Mouse (Mus musculus) left cerebral cortex, adult 18-20 months (tissue): ENCODE measurements around the gene Eef1akmt3. TPM values are rescaled to one million over a fixed set of nuclear protein-coding genes. Genes with fewer than 3 reads are reported as not detected.

Source experiments
- DNase-seq, 2 experiments: peaks; one replicate each; pipeline ENCODE4 v3.0.0; 2021 to 2022; ENCODE audit warnings: low spot score in 2 of 2, mixed read lengths in 1 of 2
- microRNA-seq, 2 experiments: library from miRNA; unstranded; fragments of <30 nt; microRNA quantifications; one replicate each; pipeline ENCODE4 v1.2.0; 2021
- total RNA-seq, 2 experiments: library from RNA; stranded (reverse); gene quantifications; 2 replicates each; pipeline ENCODE4 v1.2.3; 2021

The Eef1akmt3 gene
- total RNA-seq, 2 experiments from 2014 or later, result 0.16 to 0.19 TPM

DNA sequence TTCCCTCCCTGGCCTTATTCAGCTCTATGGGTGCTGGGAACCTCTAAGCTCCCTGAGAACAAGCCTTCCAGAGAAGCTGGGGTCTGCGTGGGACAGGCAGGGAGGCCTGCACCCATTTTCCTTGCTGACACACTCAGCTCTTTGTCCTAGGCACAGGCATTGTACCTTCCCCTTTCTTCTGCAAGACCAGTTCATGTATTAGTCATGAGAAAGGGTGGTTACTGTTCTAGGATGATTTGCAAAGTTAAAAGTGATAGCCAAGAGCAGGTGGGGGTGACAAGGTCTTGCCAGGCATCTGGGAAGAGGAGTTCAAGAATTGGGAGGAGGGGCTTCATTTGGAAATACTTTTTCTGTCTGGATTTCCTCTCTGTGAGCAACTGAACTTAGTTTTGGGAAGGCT is 39.3 kb downstream of the Eef1akmt3 start:
- no peak for DNase-seq

DNA sequence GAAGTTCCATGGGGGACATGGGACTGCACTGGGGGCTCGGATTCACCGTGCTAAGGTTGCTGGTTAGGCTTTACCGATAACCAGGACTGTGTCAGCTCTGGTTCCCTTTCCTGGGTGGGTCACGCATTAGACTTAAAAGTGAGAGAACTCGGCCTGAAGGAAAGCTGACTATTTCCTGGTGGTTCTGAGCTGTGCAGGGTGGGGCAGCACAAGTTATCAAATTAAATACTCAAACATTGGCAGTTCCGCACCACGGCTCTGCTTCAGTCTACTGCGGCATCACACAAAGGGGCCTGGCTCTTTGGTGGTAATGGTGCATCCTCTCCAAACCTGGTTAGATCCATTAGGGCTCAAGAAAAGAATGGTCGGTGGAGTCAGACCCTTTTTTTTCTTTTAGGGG is 40.0 kb downstream of the Eef1akmt3 start:
- DNase-seq, result no peak

DNA sequence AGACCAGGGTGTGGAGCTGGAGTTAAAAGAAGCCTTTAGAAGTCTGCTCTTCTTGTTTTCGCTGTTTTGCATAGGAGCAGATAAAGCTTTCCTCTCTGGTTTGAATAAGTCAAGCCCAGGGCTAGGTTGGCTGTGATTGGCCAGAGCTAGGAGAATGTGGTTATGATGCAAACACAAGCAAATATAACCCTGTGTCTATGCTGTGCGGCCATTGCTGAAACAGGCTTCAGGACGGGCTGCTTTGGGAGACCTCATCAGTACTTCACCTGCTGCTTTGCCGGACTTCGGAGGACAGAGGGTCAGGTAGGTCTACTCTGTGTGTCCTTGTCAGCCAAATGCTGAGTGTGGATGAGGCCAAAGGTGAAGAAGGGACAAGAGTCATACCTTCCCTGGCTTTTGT is 40.8 kb downstream of the Eef1akmt3 start, which contains the start of gene Avil:
Gene Avil (plus strand): TSS at position 181 of the 400 bp plus-strand sequence.
- no peak for DNase-seq

DNA sequence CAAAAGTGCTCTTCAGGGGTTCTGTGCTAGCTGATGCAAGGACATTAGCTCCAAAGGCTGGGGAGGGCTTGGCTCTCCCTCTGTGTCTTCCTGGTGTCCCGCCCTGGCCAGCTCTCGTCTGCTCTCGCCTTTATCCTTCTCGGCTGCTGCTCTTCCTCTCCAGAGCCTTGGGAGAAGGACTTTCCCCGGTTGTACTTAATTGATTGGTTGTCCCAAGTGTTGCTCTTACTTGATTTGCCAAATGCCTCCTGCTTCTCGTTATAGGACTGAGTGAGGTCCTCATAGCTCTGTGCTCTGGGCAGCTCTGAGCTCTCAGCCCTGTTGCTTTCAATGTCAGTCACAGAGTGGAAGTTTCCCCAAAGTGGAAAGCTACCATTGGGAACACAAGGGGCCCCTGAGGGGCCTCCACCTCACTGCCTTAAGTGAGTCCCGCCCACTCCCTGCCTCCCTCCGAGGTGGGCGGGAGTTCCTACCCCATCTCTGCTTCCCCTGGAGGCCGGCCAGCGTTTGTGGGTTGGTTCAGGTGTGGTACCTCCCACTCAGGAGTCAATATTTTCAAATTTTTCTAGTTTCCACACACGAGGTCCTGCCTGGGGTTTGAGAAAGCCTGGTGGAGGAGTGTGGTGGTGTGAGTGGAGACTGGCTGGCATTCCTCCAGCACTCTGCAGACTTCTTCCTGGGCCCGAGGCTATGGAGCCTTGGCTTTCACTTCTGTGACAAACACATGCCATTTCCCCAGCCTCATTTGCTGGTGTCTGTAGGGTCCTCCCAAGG is 43.8 kb downstream of the Eef1akmt3 start:
- DNase-seq, result peak in 1 of 2 experiments; percentile 27

DNA sequence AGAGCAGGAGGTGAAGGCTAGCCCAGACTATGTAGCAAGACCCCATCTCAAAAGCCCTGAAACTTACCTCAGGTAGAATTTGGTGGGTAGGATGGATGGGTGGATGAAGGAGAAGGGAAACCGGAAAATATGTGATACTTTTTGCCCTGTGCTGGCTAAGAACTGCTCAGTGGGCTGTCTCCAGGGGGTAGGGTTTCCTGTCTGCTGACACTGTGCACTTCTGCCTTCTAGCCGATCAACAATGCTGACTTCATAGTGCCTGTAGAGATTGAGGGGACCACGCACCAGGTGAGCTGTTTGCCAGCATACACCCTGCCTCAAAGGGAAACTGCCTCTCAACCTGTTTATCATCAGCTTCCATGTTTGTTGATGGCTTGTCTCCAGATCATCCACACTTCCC is 47.7 kb downstream of the Eef1akmt3 start:
- DNase-seq, result no peak

DNA sequence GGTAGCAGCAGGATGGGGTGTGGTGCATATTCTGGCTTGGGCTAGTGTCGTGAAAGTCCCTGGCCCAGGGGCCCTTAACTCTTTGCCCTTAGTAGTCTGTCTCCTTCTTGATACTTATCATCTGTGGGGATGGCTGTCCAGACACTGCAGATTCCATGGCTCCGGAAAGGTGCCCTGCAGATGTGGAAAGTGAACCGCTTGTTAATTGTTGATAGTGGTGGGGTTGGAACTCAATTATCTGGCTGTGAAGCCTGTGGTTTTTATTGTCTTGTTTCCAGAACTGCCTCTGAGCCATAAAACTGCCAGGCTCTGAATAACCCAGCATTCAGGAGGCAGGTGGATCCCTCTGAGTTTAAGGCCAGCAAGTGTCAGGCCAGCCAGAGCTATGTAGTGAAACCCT is 49.6 kb downstream of the Eef1akmt3 start:
- DNase-seq, result no peak

DNA sequence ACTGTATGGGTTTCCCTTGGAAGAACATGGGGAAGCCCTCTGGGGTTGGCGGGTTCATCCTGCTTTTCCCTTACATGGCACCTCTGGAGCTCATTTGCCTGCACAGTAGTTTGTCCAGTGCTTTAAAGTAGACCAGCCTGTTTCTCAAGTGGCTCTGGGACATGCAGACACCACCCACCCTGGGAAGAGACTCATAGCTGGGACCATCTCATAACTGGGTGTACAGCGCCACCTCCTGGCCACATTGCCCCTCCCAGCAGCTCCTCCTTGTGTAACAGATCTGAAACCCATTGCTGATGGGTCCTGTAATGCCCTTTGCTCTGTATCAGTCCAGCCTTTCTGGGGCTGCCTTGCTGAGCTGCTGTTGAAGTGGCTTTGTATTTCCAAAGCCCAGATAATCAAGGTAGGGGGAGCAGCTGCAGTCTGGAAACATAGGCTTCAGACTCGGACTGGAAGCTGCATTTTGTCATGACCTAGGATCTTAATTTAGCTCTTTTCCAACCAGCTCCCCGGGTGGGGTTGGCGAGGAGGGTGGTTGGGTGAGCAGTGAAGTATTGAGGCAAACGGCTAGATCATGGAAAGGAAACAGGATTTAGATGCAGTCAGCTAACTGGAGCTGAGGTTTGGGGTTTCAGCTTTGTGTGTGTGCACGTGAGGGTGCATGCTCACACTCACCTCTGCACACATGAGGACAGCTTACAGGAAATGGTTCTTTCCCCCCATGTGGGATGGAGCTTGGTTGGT is 50.8 kb downstream of the Eef1akmt3 start:
- DNase-seq, result peak; percentile 81 to 91

DNA sequence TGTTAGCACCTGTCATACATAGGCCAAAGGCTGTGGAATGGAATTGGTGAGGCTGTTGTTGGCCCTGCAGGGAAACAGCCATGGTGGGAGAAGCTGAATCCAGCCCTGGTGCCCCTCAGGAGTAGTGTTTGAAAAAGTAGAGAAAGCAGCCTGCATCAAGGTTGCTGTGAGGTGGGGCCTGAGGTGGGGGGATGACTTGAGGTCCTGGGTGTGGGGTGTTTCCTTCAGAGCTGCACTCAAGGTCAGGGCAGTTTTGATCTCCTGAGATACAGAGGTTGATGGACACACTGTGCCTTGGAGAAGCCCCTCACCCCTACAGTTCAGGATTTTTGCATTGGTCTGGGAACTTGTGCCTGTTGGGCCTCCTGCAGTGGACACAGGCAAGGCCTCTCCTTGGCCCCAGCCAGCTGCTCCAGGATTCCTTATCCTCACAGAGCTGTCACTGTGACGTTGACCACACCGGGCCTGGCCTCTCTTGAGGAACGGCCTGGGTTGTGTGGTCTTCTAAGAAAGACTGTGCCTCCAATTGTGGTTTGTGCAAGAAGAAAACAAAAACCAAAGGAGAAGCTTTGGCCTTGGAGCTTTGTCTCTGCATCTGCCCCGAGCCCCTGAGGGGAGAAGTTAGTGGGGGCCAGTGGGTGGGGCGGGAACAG is 52.7 kb downstream of the Eef1akmt3 start:
- no peak for DNase-seq

DNA sequence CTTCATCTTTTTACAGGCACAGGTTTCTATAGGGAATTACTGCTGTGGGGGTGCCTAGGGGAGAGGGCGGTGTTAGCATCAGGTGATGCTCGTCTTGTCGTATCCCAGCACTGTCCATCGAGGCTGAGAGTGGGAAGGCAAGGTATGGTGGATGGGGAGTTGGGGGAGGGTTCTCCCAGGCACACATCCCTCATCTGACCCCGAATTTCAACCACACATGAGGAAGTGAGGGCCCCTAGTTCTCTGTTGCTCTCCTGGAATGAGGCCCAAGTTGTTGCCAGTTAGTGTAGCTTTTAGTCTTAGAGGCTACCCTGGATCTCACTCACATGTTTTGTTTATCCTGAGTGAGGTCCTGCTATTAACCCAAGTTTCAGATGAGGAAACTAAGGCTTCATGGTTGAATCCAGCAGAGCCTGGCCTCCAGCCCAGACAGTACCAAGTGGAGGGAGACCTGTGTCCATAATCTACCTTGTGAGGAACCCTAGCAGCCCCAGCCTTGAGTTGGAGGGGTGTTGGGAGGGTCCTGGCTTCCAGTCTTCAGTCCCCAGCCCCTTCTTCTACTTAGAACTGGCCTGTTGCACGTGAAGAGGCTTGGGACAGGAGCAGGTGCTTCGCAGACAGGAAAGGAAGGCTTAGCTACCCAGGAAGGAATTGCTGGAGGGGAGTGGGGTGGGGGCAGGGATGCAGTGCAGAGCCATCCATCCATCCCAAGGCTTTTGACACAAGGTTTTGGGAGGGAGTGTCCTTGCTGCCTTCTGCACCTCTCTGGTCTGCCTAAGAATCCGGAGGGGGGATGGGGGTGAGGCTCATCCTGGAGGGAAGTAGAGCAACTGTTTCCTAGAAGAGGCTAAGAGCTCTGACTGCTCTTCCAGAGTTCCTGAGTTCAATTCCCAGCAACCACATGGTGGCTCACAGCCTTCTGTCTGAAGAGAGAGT is 53.9 kb downstream of the Eef1akmt3 start:
- DNase-seq, result no peak

DNA sequence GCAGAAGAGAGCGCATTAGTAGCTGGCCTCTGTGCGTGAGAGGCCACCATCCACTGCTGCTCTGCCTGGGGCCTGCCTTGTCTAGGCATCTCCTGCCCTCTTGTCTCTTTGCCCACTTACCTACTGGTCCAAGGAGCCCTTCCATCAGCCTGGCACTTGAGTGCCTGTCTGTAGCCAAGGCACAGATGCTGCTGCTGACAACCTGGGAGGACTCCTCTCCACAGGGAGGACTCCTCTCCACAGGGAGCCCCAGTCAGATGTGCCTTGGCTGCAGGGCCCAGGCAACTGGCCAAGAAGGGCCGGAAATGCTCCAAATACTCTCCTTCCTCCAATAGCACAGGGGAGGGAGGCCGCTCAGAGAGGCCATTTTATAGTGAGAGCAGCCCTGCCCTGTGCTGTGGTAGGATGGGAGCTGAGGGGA is 54.8 kb downstream of the Eef1akmt3 start:
- DNase-seq, result peak; percentile 63 to 64

DNA sequence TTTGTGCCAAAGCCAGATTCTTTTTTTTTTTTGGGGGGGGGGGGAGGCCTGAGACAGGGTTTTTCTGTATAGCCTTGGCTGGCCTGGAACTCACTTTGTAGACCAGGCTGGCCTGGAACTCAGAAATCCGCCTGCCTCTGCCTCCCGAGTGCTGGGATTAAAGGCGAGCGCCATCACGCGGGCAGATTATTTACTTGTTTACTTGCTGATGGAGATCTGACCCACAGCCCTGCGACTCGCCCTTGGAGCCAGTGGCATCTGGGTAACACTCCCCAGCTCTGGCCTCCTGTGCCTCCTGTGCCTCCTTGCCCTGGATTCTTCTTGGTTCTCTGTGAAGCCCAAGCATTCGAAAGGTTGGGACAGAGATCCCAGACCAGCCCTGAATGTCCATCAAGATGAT is 55.7 kb downstream of the Eef1akmt3 start:
- DNase-seq, result no peak

DNA sequence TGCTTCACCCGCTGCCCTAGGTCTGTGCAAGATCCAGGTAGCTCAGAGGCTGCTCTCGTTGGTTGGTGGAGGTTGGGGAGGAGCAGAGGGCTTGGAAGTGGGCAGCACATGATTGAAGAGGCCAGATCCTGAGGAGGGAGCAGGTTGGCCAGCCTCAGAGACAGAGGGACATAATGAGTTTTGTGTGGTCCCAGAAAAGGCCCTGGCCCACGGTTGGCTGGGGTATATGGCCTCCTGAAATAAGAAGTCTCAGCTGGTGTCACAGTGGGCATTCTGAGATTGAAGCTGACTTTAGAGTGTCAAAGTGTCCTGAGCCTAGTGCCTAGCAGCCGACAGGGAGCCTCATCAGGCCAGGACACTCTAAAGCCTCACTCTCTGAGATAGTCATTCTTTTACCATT is 56.2 kb downstream of the Eef1akmt3 start:
- DNase-seq, result no peak

DNA sequence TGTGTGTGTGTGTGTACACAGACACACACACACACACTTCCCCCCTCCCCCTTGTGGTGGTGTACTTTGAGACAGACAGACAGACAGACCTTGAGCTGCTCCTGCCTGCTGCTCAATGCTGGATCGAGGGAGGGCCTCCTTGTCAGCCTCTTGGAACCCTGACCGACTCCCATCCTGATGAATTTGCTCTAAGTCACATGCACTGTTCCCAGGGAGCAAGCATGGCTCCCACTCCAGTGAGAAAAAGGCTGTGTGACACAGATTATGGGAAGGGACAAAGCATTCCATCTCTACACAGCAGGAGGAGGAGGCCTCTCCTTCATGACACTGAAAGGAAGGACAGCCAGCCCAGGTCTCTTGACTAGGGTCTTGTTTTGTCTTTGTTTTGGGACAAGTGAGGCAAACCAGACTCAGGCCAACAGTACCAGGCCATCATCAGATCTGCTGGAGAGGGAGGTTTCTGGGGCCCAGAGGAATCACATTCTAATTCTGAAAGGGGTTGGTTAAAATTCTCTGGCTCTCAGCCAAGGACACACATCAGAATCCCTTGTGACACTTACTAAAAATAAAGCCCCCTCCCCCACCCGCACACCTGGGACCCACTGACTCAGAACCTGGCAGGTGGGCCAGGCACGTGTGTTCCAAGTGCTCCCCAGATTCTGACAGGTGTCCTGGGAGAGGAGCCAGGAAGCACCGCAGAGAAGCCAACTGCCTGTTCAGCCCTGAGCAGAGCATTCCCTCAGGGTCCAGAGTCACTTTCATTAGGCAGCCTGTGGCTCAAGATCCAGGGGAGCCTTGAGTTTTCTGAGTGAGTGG is 56.9 kb downstream of the Eef1akmt3 start:
- no peak for DNase-seq

DNA sequence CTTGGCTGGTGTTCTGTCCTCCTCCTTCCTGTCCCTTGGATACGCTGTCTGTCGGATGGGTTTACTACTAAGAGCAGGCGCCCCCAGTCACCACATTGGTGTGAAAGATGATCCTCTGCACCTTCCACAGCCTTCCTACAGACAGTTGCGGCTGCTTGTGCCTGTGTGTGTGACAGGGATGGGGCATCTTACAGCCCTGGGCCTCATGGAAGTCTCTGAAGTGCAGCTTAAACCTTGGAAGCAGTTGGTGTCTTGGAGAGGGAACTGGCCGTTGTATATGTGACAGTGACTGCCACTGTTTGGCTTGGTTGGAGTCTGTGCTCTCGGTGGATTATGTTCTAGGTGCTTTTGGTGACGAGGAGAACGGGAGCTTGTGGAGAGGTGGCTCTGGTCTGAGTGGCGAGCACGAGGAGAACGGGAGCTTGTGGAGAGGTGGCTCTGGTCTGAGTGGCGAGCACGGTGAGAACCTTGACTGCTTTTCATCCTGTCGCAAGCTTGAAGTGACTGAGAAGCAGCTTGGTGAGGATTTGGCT is 58.1 kb downstream of the Eef1akmt3 start:
- no peak for DNase-seq

DNA sequence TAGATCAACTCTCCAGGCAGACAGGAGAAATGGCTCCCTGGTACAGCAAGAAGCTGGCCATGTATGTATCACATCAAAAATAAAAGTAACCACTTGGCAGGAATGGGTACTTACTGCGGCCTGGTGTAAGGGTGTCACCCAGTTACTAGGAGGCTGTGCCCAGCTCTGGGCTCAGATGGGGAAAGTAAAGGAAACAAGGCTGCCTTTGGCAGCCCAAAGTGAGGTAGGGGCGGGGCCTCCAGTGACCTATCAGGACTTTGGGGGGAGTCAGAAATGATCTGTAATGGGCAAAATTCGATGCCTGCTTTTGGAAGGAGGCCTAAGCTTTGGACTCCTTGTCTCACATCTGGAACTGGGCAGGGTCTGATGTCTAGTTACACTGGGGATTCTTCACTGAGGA is 59.6 kb downstream of the Eef1akmt3 start:
- DNase-seq, result no peak

Small RNA genes lying within 50 kb of the gene (microRNA-seq; reads per million reads assigned to microRNA genes)
- gene Mir26a-2 (50.5 to 62.2 reads per million in 2 experiments), gene Mir546 (0 reads per million in 2 experiments)

Other genes with a start within 250 kb of the Eef1akmt3 start
- 10 to 100 TPM in 1 of 2 experiments, 1 to 10 TPM in 1; 8.9 to 11.6 TPM for gene Atp23, start 140.2 kb downstream of the Eef1akmt3 start, total RNA-seq
- 10 to 100 TPM; 81.2 to 83.8 TPM for gene Ctdsp2, start 62.8 kb downstream of the Eef1akmt3 start, total RNA-seq
- gene Avil, start 40.8 kb downstream of the Eef1akmt3 start, total RNA-seq, result under 1 TPM; 0.23 to 0.49 TPM
- gene Tsfm, start 10.7 kb downstream of the Eef1akmt3 start, total RNA-seq, result 10 to 100 TPM; 26.6 to 30.1 TPM
- gene Mettl1, start 99 bp downstream of the Eef1akmt3 start, total RNA-seq, result 1 to 10 TPM; 9.4 to 10.0 TPM
- under 1 TPM; 0.30 to 0.45 TPM for gene Cyp27b1, start 6.7 kb upstream of the Eef1akmt3 start, total RNA-seq
- 10 to 100 TPM; 20.0 to 23.1 TPM for gene March9, start 18.7 kb upstream of the Eef1akmt3 start, total RNA-seq
- gene Cdk4, start 22.0 kb upstream of the Eef1akmt3 start, total RNA-seq, result 10 to 100 TPM; 67.9 to 71.8 TPM
- gene Tspan31, start 28.8 kb upstream of the Eef1akmt3 start, total RNA-seq, result 10 to 100 TPM; 69.3 to 69.4 TPM
- gene Agap2, start 33.8 kb upstream of the Eef1akmt3 start, total RNA-seq, result 100 to 1,000 TPM; 594 to 629 TPM
- gene Os9, start 79.6 kb upstream of the Eef1akmt3 start, total RNA-seq, result 100 to 1,000 TPM; 116 to 118 TPM
- 100 to 1,000 TPM; 119 to 130 TPM for gene B4galnt1, start 123.7 kb upstream of the Eef1akmt3 start, total RNA-seq
- gene Slc26a10, start 139.1 kb upstream of the Eef1akmt3 start, total RNA-seq, result 1 to 10 TPM; 4.3 to 4.6 TPM
- 100 to 1,000 TPM; 163 to 215 TPM for gene Arhgef25, start 148.6 kb upstream of the Eef1akmt3 start, total RNA-seq
- 100 to 1,000 TPM; 198 to 222 TPM for gene Dtx3, start 154.2 kb upstream of the Eef1akmt3 start, total RNA-seq
- 100 to 1,000 TPM; 116 to 121 TPM for gene Pip4k2c, start 170.1 kb upstream of the Eef1akmt3 start, total RNA-seq
- 1,000 to 10,000 TPM; 1,032 to 1,108 TPM for gene Kif5a, start 221.8 kb upstream of the Eef1akmt3 start, total RNA-seq
- 100 to 1,000 TPM; 260 TPM for gene Dctn2, start 224.9 kb upstream of the Eef1akmt3 start, total RNA-seq
- gene Mbd6, start 247.5 kb upstream of the Eef1akmt3 start, total RNA-seq, result 10 to 100 TPM; 43.5 to 46.3 TPM